Mouse (Mus musculus): ENCODE data around the gene Dolpp1.

Dolpp1 gene

DNA sequence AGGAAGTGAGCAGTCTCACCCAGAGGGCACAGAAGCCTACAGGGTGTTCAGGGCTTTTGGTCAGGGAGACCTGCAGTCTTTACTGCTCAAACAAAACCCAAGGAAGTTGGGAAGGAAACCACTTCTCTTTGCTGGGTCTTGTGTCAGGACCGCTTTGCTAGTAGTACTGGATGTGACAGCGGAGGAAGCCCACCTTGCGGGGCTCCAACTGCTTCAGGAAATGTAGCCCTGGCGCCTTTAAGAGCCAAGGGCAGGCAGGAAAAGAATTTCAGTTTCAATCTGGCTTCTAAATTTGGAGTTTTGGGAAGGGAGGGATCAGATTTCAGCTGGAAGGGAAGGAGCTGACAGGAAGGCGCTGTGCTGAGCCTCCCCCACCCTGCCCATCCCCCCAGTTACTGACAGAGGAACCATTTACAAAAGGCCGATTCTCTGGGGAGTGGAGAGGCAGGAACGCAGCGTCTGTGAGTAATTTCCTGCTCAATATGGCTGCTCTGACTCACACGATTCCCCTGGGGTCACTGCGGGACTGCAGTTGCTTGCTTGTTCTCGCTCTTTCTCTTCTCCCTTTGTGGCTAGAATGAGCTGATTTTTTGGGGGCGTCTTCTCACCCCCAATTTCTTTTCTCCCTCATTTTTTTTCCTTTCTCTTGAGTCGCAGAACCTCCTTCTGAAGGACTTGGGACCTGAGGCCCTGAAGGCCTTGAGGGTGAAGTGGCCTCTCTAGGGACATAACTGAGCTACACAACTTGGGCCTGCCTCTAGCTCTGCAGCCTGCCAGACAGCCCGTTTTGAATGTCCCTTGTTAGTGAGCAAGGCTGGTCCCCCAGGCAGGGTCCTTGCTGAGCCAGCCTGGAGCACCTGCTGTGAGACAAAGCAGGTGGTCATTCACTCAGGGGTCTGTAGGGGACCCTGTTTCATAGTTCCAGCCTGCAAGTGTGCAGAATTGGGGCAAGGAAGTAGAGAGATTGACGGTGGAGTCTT lies 49.8 kb downstream of the Dolpp1 start:
- peak; percentile 57 for DNase-seq

DNA sequence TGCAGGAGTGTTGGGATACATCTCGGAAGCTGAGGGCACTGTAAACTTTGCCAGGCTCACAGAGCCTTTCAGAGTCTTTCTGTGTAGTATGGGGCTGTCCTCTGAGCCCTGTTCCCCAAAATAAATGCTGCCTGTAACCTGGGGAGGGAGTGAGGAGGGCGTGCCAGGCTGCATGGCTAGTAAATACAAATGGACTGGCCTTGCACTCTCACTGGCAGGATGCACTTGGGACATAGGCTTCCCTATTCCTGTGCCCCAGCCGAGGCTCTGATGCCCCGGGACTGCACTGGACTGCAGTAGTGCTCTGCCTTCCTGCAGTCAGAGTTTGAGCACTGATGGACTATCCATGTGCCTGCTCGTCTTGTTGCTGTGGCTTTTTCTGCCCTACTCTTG lies 50.4 kb downstream of the Dolpp1 start:
- no peak for DNase-seq

- DNase-seq = peak; percentile 7
Measured at GRCm38 (mm10) chr2:30443281-30443680, 51.2 kb downstream of the Dolpp1 start.

GRCm38 (mm10) chr2:30444006-30444405 lies 52.0 kb downstream of the Dolpp1 start:
- DNase-seq = peak; percentile 11

DNA sequence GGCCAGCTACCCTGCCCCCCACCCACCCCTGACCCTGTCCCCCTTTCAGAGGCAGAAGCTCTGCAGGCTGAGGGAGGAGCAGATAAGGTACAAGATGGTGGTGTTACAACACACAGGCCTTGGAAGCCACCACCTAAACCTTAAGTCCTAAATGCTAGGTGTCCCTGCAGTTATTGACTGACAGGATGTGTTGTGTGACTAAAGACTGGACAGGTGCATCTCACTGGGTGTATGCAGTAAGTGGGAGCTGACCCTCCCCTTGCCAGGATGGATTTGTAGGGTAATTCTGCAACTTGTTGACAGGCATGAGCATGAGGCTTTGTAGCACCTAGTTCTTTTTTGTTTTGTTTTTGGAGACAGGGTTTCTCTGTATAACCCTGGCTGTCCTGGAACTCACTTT lies 52.4 kb downstream of the Dolpp1 start:
- DNase-seq = no peak

DNA sequence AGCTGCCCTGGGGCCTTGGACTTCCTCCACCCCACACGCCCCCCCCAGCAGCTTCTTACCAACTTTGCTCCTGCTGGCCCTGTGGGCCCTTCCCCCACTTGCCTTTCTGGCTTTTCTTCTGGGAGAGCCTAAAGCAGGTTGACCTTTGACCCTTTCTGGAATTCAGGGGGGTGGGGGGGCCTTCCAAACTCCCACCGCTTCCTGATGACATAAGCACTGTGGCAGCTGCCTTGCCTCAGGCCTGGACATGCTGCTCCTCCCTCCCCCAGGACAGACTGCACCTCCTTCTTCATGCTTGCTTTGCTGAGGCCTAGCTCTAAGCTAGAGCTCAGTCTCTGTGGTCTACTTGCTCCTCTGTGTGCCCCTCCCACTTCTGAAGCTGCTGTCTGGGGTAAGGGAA lies 53.3 kb downstream of the Dolpp1 start:
- peak; percentile 21 for DNase-seq

DNA sequence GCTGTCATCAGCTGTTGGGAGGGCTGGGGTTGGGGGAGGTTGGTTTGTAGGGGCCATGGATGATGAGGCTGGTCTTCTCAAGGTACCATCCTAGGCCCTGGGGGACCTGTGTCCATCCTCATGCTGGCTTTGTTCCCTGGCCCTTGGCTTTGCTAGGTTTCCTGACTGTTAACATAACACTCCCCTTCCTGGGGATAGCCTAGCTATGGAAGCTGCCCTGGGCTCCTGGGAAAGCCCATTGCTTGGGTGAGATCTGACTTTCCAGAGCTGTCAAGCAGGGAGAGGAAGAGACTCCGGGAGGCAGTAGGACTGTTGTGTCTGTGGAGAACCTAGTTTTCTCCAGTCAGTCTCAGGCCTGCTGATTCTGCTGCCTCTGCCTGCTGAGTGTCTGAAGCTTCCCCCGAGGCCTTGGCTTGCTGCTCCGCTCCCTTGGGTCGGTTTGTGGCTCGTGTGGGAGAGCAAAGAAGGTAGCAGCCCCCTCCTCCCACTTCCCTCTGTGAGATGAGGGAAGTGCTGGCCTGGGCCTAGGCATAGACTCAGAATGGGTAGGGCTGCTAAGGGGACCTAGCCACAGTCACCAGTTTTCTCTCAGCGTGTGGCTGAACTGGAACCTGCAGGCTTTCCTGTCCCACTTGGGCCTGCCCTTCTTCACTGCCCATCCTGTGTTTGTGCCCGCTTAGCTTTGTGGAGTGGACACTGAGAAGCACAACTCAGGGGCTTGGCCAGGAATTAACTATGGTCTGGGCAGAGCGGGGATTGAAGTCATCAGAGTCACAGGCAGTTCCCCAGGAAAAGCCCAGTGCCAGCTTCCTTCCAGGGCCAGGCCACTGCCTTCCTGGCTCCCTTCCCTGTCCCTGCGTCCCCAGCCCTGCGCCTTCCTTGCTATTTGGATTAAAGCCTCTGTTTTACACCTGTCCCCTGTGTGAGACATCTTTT lies 55.1 kb downstream of the Dolpp1 start:
- DNase-seq = peak; percentile 72

DNA sequence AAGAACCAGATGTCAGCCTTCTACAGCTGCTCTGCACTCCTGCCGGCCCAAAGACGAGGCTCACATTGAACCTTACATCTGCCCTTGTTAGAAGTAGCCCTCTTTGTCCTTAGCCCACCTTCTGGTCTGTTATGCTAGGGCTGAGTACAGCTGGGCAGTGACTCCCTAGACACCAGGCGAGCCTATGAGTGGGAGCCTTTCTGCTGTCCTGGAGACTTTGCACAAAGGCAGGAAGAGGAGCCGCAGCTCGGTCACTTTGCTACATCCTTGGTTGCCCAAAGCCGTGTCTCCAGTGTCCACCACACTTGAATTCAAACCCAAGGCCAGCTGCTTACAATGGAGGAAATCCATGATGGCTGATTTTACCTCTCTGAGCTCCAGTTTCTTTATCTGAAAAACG lies 56.3 kb downstream of the Dolpp1 start:
- DNase-seq = no peak

Measured in cerebellum, adult 11-12 months (tissue).